Mouse (Mus musculus): ENCODE measurements around the gene Higd2a. TPM values are rescaled to one million over a fixed set of nuclear protein-coding genes. Genes with fewer than 3 reads are reported as not detected.

The Higd2a gene
- total RNA-seq (2012; rRNA removed), result 108 and 156 TPM in 2 replicates

- peak within 1 kb of the TSS; percentile 94 for H3K9ac ChIP-seq (ENCODE audit: insufficient read depth, low read depth, low read length, poor library complexity, severe bottlenecking)
- in situ Hi-C loops (cut with MboI; ENCODE audit: low sequenced_read_pairs in 2 of 2, unreplicated experiment in 2 of 2), result no loop called here
- peak within 1 kb of the TSS; percentile 82 to 89 for H3K4me3 ChIP-seq (ENCODE audit: insufficient read depth in 1 of 2, low read depth in 1 of 2, low read length in 2 of 2, poor library complexity in 1 of 2, severe bottlenecking in 1 of 2)
- peaks cover 19% of the 10 kb centered on the region for H3K36me3 ChIP-seq (ENCODE audit: control insufficient read depth, insufficient read depth, low read length, poor library complexity, severe bottlenecking)
- DNase-seq (ENCODE audit: low read depth, low spot score), result peak; percentile 99
- no peaks in the 10 kb centered on the region for H3K9me3 ChIP-seq (ENCODE audit: control insufficient read depth, insufficient read depth, low read depth, low read length)
- peak within 1 kb of the TSS; percentile 75 for H3K27ac ChIP-seq (ENCODE audit: insufficient read depth, low read depth, low read length, poor library complexity, severe bottlenecking)
- TF ChIP-seq CHD2 (IDR thresholded peaks at IDR 0.05; ENCODE audit: low read depth, low read length) (peak; percentile 50), ZC3H11A (IDR thresholded peaks at IDR 0.05; ENCODE audit: borderline replicate concordance, low read depth, low read length) (no peak), HCFC1 (IDR thresholded peaks at IDR 0.05; ENCODE audit: borderline replicate concordance, insufficient read depth, low read length) (peak; percentile 92)
- peaks cover 0 to 2% of the 10 kb centered on the region in 2 experiments; a peak in 1 of 4 replicates for H3K4me1 ChIP-seq (ENCODE audit: control insufficient read depth in 2 of 2, insufficient read depth in 2 of 2, low read length in 2 of 2, poor library complexity in 1 of 2)
These were observed at the start of gene Higd2a, which contains the start of gene Nop16 for GRCm38 (mm10) chr13:54589996-54590951. Higd2a (plus strand) TSS chr13:54590207. Nop16 (minus strand) TSS chr13:54590090.

GRCm38 (mm10) chr13:54548036-54548435, 42.0 kb upstream of the Higd2a start:
- Histone ChIP-seq H3K9me3 (ENCODE audit: control insufficient read depth, insufficient read depth, low read depth, low read length) (no peaks in the 10 kb centered on the region), H3K4me1 (ENCODE audit: control insufficient read depth in 2 of 2, insufficient read depth in 2 of 2, low read length in 2 of 2, poor library complexity in 1 of 2) (no peaks in the 10 kb centered on the region), H3K9ac (ENCODE audit: insufficient read depth, low read depth, low read length, poor library complexity, severe bottlenecking) (no peak overlapping the region), H3K4me3 (ENCODE audit: insufficient read depth in 1 of 2, low read depth in 1 of 2, low read length in 2 of 2, poor library complexity in 1 of 2, severe bottlenecking in 1 of 2) (no peak overlapping the region), H3K27ac (ENCODE audit: insufficient read depth, low read depth, low read length, poor library complexity, severe bottlenecking) (no peak overlapping the region), H3K36me3 (ENCODE audit: control insufficient read depth, insufficient read depth, low read length, poor library complexity, severe bottlenecking) (peaks cover 27% of the 10 kb centered on the region)
- no peak for DNase-seq (ENCODE audit: low read depth, low spot score)
- in situ Hi-C loops (cut with MboI; ENCODE audit: low sequenced_read_pairs in 2 of 2, unreplicated experiment in 2 of 2), result no loop called here
- TF ChIP-seq CHD2 (IDR thresholded peaks at IDR 0.05; ENCODE audit: low read depth, low read length) (no peak), MAFK (IDR thresholded peaks at IDR 0.05; ENCODE audit: insufficient read depth, low read depth, low read length) (no peak), ZNF384 (IDR thresholded peaks at IDR 0.05; ENCODE audit: low read depth, low read length) (no peak), ZC3H11A (IDR thresholded peaks at IDR 0.05; ENCODE audit: borderline replicate concordance, low read depth, low read length) (no peak), HCFC1 (IDR thresholded peaks at IDR 0.05; ENCODE audit: borderline replicate concordance, insufficient read depth, low read length) (no peak)

DNA sequence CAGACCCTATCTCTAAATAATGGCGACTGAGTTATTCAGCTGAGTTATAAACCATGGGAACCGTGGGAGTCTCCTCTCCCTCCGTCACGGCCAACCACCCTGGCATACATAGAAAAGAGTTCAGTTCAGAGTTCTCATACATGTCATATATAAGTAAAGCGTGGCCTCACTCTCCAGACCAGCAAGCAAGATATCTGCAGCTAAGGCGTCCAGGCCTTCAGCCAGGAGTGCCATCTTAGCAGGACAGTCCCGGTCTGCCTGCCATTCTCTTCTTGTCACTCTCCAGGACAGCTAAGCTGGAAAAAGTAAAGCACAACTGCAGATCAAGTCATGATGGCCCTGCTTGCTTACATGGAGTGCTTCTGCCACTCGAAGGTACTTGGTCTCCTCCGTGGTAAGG, 33.8 kb upstream of the Higd2a start:
- no peak overlapping the region for H3K27ac ChIP-seq (ENCODE audit: insufficient read depth, low read depth, low read length, poor library complexity, severe bottlenecking)
- H3K4me1 ChIP-seq (ENCODE audit: control insufficient read depth in 2 of 2, insufficient read depth in 2 of 2, low read length in 2 of 2, poor library complexity in 1 of 2), result no peaks in the 10 kb centered on the region
- H3K9ac ChIP-seq (ENCODE audit: insufficient read depth, low read depth, low read length, poor library complexity, severe bottlenecking), result no peak overlapping the region
- TF ChIP-seq MAFK (IDR thresholded peaks at IDR 0.05; ENCODE audit: insufficient read depth, low read depth, low read length) (no peak), ZNF384 (IDR thresholded peaks at IDR 0.05; ENCODE audit: low read depth, low read length) (no peak), CHD2 (IDR thresholded peaks at IDR 0.05; ENCODE audit: low read depth, low read length) (no peak), HCFC1 (IDR thresholded peaks at IDR 0.05; ENCODE audit: borderline replicate concordance, insufficient read depth, low read length) (no peak), ZC3H11A (IDR thresholded peaks at IDR 0.05; ENCODE audit: borderline replicate concordance, low read depth, low read length) (no peak)
- no peak for DNase-seq (ENCODE audit: low read depth, low spot score)
- peaks cover 59% of the 10 kb centered on the region for H3K36me3 ChIP-seq (ENCODE audit: control insufficient read depth, insufficient read depth, low read length, poor library complexity, severe bottlenecking)
- no peaks in the 10 kb centered on the region for H3K9me3 ChIP-seq (ENCODE audit: control insufficient read depth, insufficient read depth, low read depth, low read length)
- no peak overlapping the region for H3K4me3 ChIP-seq (ENCODE audit: insufficient read depth in 1 of 2, low read depth in 1 of 2, low read length in 2 of 2, poor library complexity in 1 of 2, severe bottlenecking in 1 of 2)
- in situ Hi-C loops (cut with MboI; ENCODE audit: low sequenced_read_pairs in 2 of 2, unreplicated experiment in 2 of 2), result no loop called here

DNA sequence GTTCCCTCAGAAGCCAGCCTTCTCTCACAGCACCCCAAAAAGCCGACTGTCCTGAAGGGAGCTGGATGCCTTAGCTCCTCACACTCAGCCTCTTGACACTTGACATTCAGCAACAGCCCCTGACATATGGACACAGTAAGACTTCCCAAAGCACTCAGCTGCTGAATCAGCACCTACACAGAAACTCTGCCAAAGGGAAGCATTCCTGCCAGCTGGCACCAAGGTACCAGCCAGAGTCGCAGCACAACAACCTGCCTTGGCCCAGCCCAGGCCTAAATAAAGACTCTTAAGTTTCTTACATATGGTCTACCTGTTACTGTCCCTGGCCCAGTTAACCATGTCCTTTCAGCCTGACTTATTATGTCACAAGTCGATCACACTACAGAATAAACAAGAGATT, 33.2 kb upstream of the Higd2a start:
- H3K9me3 ChIP-seq (ENCODE audit: control insufficient read depth, insufficient read depth, low read depth, low read length), result no peaks in the 10 kb centered on the region
- no peak for DNase-seq (ENCODE audit: low read depth, low spot score)
- peaks cover 60% of the 10 kb centered on the region for H3K36me3 ChIP-seq (ENCODE audit: control insufficient read depth, insufficient read depth, low read length, poor library complexity, severe bottlenecking)
- H3K4me1 ChIP-seq (ENCODE audit: control insufficient read depth in 2 of 2, insufficient read depth in 2 of 2, low read length in 2 of 2, poor library complexity in 1 of 2), result no peaks in the 10 kb centered on the region
- H3K4me3 ChIP-seq (ENCODE audit: insufficient read depth in 1 of 2, low read depth in 1 of 2, low read length in 2 of 2, poor library complexity in 1 of 2, severe bottlenecking in 1 of 2), result no peak overlapping the region
- no peak overlapping the region for H3K27ac ChIP-seq (ENCODE audit: insufficient read depth, low read depth, low read length, poor library complexity, severe bottlenecking)
- in situ Hi-C loops (cut with MboI; ENCODE audit: low sequenced_read_pairs in 2 of 2, unreplicated experiment in 2 of 2), result no loop called here
- TF ChIP-seq ZC3H11A (IDR thresholded peaks at IDR 0.05; ENCODE audit: borderline replicate concordance, low read depth, low read length) (no peak), HCFC1 (IDR thresholded peaks at IDR 0.05; ENCODE audit: borderline replicate concordance, insufficient read depth, low read length) (no peak), CHD2 (IDR thresholded peaks at IDR 0.05; ENCODE audit: low read depth, low read length) (no peak), MAFK (IDR thresholded peaks at IDR 0.05; ENCODE audit: insufficient read depth, low read depth, low read length) (no peak), ZNF384 (IDR thresholded peaks at IDR 0.05; ENCODE audit: low read depth, low read length) (no peak)
- H3K9ac ChIP-seq (ENCODE audit: insufficient read depth, low read depth, low read length, poor library complexity, severe bottlenecking), result no peak overlapping the region
